Mouse (Mus musculus) heart, embryonic 10.5 days (tissue): ENCODE results near the gene Wnt5b. TPM values are rescaled to one million over a fixed set of nuclear protein-coding genes. Genes with fewer than 3 reads are reported as not detected.

ENCODE experiments used
- DNase-seq: peaks from one replicate; pipeline ENCODE4 v3.0.0-alpha.2; 2017; ENCODE audit warnings: low spot score
- H3K27ac ChIP-seq: fragments of 300-500 bp; sonication (generic); 2 replicates; pipeline ENCODE4 v1.5.1; 2016; ENCODE audit warnings: mild to moderate bottlenecking
- H3K27me3 ChIP-seq: fragments of 300-500 bp; sonication (generic); 2 replicates; pipeline ENCODE4 v1.6.1; 2016; ENCODE audit warnings: mild to moderate bottlenecking; ENCODE audit not compliant: poor library complexity, insufficient read depth, severe bottlenecking
- H3K36me3 ChIP-seq: fragments of 300-500 bp; sonication (generic); 2 replicates; pipeline ENCODE4 v1.6.1; 2016; ENCODE audit warnings: mild to moderate bottlenecking, moderate library complexity
- H3K4me1 ChIP-seq: fragments of 300-500 bp; sonication (generic); 2 replicates; pipeline ENCODE4 v1.6.1; 2016; ENCODE audit warnings: mild to moderate bottlenecking
- H3K4me3 ChIP-seq: fragments of 300-500 bp; sonication (generic); 2 replicates; pipeline ENCODE4 v1.5.1; 2016; ENCODE audit warnings: mild to moderate bottlenecking, moderate library complexity
- H3K9me3 ChIP-seq: fragments of 300-500 bp; sonication (generic); 2 replicates; pipeline ENCODE4 v1.6.1; 2016; ENCODE audit warnings: mild to moderate bottlenecking, moderate library complexity
- WGBS: fragments of 180-500 bp; shearing (Covaris S2); methylation state at CpG from one replicate; pipeline ENCODE4 v1.1.7; 2016; 5-methylcytosine and 5-hydroxymethylcytosine counted together
- polyA plus RNA-seq: library from polyadenylated mRNA; unstranded; fragments of >200 nt; fragmentation: Nextera tagmentation; extraction: Ambion mirVana; gene quantifications from 2 replicates; pipeline ENCODE4 v1.2.1, GENCODE M21; 2016

Wnt5b gene
- polyA plus RNA-seq, 1 experiment from 2014 or later, result 8.0 TPM

GRCm38 (mm10) chr6:119437894-119438761 is 106.0 kb downstream of the Wnt5b start:
- Histone ChIP-seq H3K4me3 (no peak overlapping the region), H3K27ac (no peak overlapping the region), H3K36me3 (no peaks in the 10 kb centered on the region), H3K9me3 (no peaks in the 10 kb centered on the region), H3K4me1 (peaks cover 21% of the 10 kb centered on the region), H3K27me3 (no peaks in the 10 kb centered on the region)
- WGBS, result 51% methylated on average over 8 of the region's 8 CpGs
- DNase-seq, result no peak

DNA sequence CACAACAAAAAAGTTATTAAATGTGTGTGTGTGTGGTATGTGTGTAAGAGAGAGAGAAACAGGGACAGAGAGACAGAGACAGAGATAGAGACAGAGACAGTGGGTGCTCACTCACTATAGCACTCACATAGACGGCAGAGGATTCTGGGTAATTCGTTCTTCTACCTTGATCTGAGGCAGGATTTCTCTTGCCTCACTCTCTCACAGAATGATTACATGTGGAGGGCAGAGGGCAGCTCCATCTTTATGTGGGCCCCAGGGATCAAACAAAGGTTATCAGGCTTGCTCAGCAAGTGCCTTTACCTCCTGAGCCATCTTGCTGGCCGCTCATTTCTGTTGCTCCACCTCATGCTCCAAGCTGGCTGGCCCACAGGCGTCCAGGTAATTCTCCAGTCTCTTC is 109.8 kb downstream of the Wnt5b start:
- Histone ChIP-seq H3K27me3 (no peaks in the 10 kb centered on the region), H3K27ac (no peak overlapping the region), H3K9me3 (no peaks in the 10 kb centered on the region), H3K4me3 (no peak overlapping the region), H3K4me1 (peaks cover 32% of the 10 kb centered on the region), H3K36me3 (no peaks in the 10 kb centered on the region)
- no peak for DNase-seq
- 78% methylated on average over 4 of the region's 4 CpGs for WGBS

DNA sequence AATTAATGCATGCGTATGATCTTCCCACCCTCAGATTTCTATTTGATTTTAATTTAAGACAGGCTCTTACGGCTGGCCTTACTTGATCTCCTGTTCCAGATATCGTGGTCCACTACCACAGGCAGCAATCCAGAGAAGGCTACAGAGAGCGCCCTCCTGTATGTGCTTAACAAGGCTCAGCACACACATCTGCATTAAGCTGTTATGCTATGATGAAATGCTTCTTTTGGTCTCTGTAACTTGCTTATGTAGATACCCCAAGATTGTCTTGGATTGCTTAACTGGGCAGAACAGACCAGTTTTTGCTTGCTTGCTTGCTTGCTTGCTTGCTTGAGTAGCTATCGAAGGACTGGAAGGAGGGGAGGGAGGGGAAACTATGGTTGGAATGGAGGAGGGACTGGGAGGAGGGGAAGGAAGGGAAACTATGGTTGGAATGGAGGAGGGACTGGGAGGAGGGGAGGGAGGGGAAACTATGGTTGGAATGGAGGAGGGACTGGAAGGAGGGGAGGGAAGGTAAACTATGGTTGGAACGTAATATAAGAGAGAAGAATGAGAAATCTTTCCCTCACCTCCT is 112.3 kb downstream of the Wnt5b start:
- H3K27ac ChIP-seq, result no peak overlapping the region
- WGBS, result 65% methylated on average over 6 of the region's 6 CpGs

DNA sequence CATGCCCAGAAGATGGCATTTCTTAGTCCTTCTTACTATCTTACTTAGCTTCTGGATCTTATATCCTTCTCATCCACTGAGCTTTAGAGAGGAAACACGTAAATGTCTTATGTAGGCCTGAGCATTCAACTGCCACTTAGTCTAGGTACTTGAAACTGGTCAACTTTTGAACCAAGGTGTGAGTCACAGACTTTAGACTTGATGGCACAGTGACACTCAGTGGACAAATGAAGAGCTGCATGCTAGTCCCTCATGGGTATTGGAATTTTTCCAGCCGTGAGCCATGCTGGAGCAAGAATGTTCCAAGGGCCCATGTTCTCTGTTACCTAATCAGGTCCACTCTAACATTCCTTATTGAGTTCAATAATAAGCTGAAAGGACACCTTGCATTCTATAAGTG is 113.6 kb downstream of the Wnt5b start:
- Histone ChIP-seq H3K9me3 (no peaks in the 10 kb centered on the region), H3K4me3 (no peak overlapping the region), H3K36me3 (0 out of 2 replicates have a peak, but pooled peaks cover 4% of the 10 kb centered on the region), H3K4me1 (peaks cover 14% of the 10 kb centered on the region), H3K27ac (no peak overlapping the region), H3K27me3 (no peaks in the 10 kb centered on the region)
- WGBS, result 37% methylated on average over 2 of the region's 2 CpGs
- DNase-seq, result no peak

More for the DNA sequence above, 112.3 kb downstream of the Wnt5b start:
- Histone ChIP-seq H3K4me3 (no peak overlapping the region), H3K4me1 (peaks cover 14% of the 10 kb centered on the region), H3K27me3 (no peaks in the 10 kb centered on the region), H3K9me3 (no peaks in the 10 kb centered on the region), H3K36me3 (0 out of 2 replicates have a peak, but pooled peaks cover 4% of the 10 kb centered on the region)
- DNase-seq, result no peak

DNA sequence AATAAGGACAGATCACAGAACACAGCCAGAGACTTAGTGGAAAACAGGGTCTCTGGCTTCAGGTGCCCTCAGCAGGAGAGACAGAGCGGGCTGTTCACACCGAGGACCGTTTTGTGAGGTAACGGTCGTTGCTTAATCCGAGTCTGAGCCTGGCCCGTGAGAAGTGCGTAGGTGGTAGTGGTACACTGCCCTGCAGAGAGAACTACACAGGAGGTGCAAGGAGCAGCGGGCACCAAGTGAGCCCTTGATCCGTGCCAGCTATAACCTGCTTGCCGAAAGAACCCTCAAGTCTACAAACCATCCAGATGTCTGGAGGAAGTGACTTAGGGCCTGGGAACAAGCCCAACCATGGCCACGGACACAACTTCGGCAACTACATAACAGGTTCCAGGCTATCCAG is 114.8 kb downstream of the Wnt5b start:
- no peak overlapping the region for H3K27ac ChIP-seq
- H3K9me3 ChIP-seq, result no peaks in the 10 kb centered on the region
- no peak for DNase-seq
- H3K36me3 ChIP-seq, result 0 out of 2 replicates have a peak, but pooled peaks cover 4% of the 10 kb centered on the region
- H3K4me1 ChIP-seq, result peaks cover 11% of the 10 kb centered on the region
- H3K27me3 ChIP-seq, result no peaks in the 10 kb centered on the region
- WGBS, result 95% methylated on average over 13 of the region's 13 CpGs
- no peak overlapping the region for H3K4me3 ChIP-seq

GRCm38 (mm10) chr6:119428611-119429010 is 115.5 kb downstream of the Wnt5b start:
- no peaks in the 10 kb centered on the region for H3K9me3 ChIP-seq
- 80% methylated on average over 3 of the region's 3 CpGs for WGBS
- no peak for DNase-seq
- 0 out of 2 replicates have a peak, but pooled peaks cover 4% of the 10 kb centered on the region for H3K36me3 ChIP-seq
- peaks cover 11% of the 10 kb centered on the region for H3K4me1 ChIP-seq
- H3K4me3 ChIP-seq, result no peak overlapping the region
- H3K27ac ChIP-seq, result no peak overlapping the region
- no peaks in the 10 kb centered on the region for H3K27me3 ChIP-seq

DNA sequence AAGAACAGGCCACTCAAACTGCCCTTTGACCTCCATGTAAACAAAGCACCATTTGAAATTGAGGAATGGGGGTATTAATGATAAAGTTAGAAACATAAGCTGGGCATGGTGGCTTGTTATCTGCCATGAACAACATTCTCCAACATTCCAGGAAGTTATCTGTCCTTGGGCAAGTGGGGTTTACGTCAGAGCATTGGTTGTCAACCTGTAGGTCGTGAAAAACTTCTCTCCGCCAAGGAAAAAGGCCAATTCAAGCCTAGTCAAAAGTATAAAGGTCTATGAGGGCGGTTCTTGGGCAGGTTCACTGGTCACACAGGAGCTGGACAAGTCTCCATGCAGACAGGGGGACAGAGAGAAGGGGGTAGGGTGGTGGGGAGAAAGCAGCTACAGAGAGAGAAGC is 123.1 kb downstream of the Wnt5b start:
- Histone ChIP-seq H3K4me1 (peaks cover 26% of the 10 kb centered on the region), H3K9me3 (no peaks in the 10 kb centered on the region), H3K4me3 (no peak overlapping the region), H3K36me3 (no peaks in the 10 kb centered on the region), H3K27ac (no peak overlapping the region), H3K27me3 (no peaks in the 10 kb centered on the region)
- WGBS, result 59% methylated on average over 4 of the region's 4 CpGs
- no peak for DNase-seq

GRCm38 (mm10) chr6:119420357-119420756 is 123.8 kb downstream of the Wnt5b start:
- no peaks in the 10 kb centered on the region for H3K27me3 ChIP-seq
- no peaks in the 10 kb centered on the region for H3K9me3 ChIP-seq
- H3K4me3 ChIP-seq, result no peak overlapping the region
- H3K27ac ChIP-seq, result no peak overlapping the region
- 92% methylated on average over 5 of the region's 5 CpGs for WGBS
- no peak for DNase-seq
- H3K36me3 ChIP-seq, result no peaks in the 10 kb centered on the region
- peaks cover 26% of the 10 kb centered on the region for H3K4me1 ChIP-seq

GRCm38 (mm10) chr6:119419412-119419811 is 124.7 kb downstream of the Wnt5b start:
- no peak for DNase-seq
- Histone ChIP-seq H3K4me1 (peaks cover 26% of the 10 kb centered on the region), H3K36me3 (no peaks in the 10 kb centered on the region), H3K9me3 (no peaks in the 10 kb centered on the region), H3K27me3 (no peaks in the 10 kb centered on the region), H3K4me3 (no peak overlapping the region), H3K27ac (no peak overlapping the region)
- 62% methylated on average over 7 of the region's 7 CpGs for WGBS

DNA sequence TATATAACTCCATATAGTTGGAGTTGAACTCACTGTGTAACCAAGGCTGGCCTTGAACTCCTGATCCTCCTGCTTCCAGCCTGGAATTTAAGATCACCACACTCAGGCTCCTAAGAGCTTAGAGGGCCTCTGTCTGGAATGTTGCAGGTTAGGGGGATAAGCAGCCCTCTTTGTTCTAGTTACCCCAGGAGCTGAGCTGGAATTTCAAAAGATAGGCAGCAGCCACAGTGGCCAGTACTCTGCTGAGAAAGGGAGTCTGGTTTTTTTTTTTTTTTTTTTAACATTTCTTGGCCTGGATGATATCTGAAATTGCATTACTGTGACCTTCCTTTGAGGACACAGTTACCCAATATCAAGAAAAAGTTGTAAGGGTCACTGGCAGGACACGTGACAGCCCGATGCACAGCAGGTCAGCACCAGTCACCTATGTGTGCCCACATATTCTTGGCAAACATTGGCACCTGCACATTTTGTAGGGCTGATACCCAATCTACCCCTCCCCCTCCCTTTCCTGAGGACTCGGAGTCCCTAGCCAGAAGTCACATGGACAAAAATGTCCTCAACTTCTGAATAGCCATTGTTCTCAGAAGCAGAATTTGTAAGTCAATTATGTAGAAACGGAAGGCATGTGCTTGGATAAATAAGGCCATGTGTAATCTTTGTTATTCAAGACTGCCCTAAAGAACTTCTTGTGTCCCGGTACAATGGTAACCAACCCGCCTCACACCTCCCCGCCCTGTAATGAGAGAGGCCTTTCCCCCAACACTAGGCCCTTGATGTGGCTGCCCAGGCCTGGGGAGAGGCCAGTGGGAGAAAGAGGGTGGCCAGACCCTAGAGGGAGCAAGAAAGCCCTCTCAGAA is 125.5 kb downstream of the Wnt5b start:
- Histone ChIP-seq H3K27me3 (no peaks in the 10 kb centered on the region), H3K27ac (peak overlapping the region; percentile 77), H3K4me1 (peaks cover 26% of the 10 kb centered on the region), H3K4me3 (no peak overlapping the region), H3K9me3 (no peaks in the 10 kb centered on the region), H3K36me3 (no peaks in the 10 kb centered on the region)
- 37% methylated on average over 7 of the region's 7 CpGs for WGBS
- DNase-seq, result no peak

DNA sequence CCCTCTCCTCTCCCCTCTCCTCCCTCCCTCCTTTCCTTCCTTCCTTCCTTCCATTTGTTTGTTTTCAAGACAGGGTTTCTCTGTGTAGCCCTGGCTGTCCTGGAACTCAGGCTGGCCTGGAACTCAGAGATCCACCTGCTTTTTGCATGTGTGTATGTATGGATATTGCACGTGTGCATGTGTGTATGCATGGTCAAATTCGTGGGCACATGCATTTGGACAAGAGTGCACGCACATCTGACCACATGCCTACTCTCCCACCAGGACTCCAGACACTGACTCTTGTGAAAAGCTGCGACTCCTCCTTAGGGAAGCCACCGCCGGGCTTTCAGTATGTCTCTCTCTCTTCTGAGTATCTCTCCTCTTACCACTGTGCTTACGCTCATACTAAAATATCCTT is 126.3 kb downstream of the Wnt5b start:
- Histone ChIP-seq H3K4me1 (peaks cover 26% of the 10 kb centered on the region), H3K36me3 (no peaks in the 10 kb centered on the region), H3K4me3 (peak overlapping the region; percentile 44; the same call in 1 of the 2 replicates), H3K9me3 (no peaks in the 10 kb centered on the region), H3K27me3 (no peaks in the 10 kb centered on the region), H3K27ac (peak overlapping the region; percentile 36; the same call in 1 of the 2 replicates)
- no peak for DNase-seq
- 63% methylated on average over 7 of the region's 7 CpGs for WGBS

- Histone ChIP-seq H3K4me1 (peaks cover 26% of the 10 kb centered on the region), H3K27ac (peak within 1 kb of the TSS; percentile 36; the same call in 1 of the 2 replicates), H3K27me3 (no peaks in the 10 kb centered on the region), H3K4me3 (peak within 1 kb of the TSS; percentile 44), H3K36me3 (no peaks in the 10 kb centered on the region), H3K9me3 (no peaks in the 10 kb centered on the region)
- WGBS, result 2% methylated on average over 12 of the region's 12 CpGs
- no peak for DNase-seq
Measured at GRCm38 (mm10) chr6:119417354-119417753, 126.8 kb downstream of the Wnt5b start, which contains the start of gene Adipor2. Adipor2 (minus strand) TSS chr6:119417704.
